Mouse (Mus musculus): Measurements from ENCODE around the gene Rbms3.

Gene Rbms3

DNA sequence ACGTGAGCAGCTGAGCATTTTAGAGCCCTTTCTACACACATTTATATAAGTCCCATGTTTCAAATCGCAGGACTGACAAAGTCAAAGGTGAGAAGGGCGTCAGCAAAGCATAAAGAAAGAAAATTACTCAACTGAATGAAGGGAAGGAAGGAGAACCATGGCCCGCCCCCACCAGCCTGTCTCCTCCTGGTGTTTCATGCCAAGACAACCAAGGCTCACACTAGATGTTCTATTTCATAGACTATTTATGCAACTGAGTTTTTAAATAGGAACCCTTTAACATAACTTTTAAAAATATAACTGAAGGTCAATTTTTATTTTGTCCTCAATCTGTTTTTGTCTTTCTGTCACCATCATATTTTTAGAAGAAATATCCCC is 989.4 kb downstream of the Rbms3 start:
- no peak for DNase-seq (ENCODE audit: low spot score in 2 of 2)

DNA sequence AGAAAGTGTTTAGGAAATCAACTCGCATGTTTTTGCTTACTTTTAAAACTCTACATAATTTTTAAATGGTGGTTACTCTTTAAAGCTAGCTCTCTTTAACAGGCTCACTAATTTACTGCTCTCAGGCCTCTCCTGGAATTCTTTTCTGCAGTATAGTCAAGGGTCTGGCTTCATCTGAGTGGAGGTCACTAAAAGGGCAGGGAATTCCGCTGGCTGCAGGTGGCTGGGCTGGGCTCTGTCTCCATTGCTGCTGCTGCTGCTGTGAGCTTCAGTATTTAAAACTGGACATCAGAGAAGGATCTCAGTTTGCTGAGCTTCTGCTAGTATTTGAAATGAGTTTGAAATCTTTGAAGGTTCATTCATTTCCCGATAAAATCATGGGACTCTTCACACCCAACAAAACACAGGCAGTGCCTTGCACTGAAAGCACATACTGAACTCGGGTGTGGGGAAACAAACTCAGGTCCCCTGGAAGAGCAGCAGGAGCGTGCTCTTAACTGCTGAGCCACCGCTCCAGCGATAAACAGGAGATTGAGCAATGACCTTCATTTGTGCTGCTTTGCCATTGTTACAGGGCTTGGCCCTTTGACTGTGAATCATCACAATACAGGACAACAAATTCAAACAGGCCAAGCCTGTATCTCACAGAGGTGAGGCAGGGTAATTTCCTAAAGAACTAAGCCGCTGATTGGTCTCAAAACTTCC is 990.0 kb downstream of the Rbms3 start:
- no peak for DNase-seq (ENCODE audit: low spot score in 2 of 2)

DNA sequence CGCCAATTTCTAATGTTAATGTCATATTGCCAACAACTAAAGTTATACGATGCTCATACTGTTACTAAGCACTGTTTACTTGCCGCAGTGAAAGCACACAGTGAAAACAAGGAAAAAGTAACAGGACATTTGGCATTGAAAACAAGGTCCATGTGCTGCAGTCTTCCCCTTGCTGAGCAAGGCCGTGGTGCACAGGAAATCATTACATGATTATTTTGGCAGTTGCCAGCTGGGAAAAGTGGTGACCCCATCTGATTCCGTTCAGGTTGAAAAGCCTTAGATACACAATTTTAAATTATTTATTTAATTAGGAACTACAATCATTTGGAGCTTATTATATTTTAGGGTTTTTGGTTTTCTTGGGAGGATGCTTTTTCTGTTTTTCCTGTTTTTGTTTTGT is 995.9 kb downstream of the Rbms3 start:
- no peak for DNase-seq (ENCODE audit: low spot score in 2 of 2)

DNA sequence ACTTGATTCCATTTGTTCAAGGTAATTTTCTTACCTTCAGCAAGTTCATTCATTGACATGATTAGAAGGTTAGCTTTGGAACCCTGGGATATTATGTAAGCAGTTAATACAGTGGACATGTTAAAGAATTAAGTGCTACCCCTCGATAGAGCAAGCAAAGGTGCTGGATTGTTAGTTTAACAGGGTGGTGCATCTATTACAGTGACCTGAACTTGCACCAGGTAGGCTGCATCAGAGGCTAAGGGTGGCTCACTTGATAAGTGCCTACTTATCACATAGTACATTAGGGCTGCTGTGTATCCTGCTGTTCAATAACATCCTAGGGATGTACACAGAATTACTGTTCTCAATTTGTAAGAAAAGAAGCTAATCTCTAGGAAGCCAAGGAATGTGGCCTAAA is 996.6 kb downstream of the Rbms3 start:
- no peak for DNase-seq (ENCODE audit: low spot score in 2 of 2)

DNA sequence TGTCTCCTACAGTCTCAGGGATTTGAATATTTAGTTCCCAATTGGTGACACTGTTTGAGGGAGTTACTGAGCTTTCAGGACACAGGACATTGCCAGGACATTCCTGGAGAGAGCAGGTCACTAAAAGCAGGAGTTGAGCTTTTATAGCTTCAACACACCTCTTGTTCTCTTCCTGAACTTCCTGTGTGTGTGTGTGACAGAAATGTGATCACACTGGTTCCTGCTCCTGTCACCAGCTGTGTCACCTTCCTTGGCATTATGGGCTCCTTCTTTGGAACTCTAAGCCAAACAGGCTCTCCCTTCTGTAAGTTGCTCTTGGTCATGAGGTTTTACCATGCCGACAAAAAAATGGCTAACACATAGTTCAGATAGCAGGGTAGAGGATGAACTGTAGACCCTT is 997.9 kb downstream of the Rbms3 start:
- no peak for DNase-seq (ENCODE audit: low spot score in 2 of 2)

DNA sequence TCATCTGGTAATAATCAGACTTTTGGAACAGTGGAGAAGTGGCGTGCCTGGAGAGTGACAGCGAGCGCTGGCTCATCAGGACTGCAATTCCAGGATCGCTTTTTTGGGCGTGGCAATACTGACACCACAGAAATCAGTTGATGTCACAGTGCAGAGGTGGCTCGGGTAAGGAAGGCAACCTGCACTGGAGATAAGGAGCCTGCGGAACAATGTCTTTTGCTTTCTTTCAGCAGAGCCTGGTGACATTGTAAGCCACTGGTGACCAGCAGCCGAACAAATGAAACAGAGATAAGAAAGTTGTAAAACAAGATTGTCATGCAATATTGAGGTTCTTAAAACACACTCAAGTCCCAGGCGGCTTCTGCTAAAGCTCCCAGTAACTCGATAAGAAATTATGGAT is 998.9 kb downstream of the Rbms3 start:
- DNase-seq (ENCODE audit: low spot score in 2 of 2): no peak

DNA sequence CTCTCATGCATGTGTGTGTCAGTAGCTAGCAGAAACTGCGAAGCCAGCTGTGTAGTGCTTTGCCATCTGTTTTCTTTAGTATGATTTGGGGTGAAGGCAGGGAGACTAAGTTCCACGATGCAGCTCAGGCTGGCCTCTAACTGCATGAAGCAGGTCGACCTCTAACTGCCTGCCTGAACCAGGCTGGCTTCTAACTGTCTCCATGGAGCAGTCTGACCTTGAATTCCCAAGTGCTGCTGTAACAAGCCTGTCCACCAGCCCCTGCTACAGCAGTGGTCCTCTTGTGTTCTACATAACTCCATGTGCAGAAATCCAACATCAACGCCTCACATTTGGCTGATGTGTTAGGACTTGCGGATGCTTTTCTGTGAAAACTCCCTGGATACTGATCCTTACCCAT is 1009.3 kb downstream of the Rbms3 start:
- DNase-seq (ENCODE audit: low spot score in 2 of 2): no peak

DNA sequence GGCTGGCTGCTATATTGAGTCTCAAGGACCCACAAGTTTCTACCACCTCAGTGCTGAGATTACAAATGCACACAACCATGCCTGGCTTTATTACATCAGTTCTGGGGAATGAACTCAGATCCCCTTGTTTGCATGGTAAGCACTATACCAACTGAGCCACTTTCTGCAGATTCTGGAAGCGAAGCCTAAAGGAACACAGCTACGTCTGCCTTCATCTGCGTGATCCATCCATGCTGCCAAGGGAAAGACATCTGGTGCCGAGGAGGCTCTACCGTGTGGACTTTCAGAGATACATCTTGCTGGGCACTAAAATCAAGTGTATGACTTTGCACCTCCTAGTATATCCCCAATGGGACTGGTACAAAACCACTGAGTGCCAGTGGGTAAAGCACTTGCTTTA is 1010.8 kb downstream of the Rbms3 start:
- DNase-seq (ENCODE audit: low spot score in 2 of 2): no peak

DNA sequence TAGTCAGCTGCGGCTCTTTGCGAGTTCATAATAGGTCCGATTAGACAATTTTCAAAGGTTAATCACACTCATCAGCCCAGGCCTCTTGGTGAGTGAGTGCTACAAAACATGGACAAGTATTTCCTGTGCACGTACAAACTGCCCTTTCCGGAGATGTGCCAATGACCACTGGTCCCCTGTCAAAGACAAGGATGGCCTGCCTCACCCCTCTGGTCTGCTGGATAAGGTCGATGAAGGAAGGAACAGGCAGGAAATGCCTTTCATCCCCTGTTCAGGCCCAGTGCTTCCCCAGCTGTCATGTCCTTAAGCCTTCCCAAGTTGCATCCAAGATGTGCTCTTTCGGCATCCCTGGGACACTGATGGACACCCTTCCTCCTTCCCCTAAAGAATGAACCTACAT is 1016.4 kb downstream of the Rbms3 start:
- no peak for DNase-seq (ENCODE audit: low spot score in 2 of 2)

DNA sequence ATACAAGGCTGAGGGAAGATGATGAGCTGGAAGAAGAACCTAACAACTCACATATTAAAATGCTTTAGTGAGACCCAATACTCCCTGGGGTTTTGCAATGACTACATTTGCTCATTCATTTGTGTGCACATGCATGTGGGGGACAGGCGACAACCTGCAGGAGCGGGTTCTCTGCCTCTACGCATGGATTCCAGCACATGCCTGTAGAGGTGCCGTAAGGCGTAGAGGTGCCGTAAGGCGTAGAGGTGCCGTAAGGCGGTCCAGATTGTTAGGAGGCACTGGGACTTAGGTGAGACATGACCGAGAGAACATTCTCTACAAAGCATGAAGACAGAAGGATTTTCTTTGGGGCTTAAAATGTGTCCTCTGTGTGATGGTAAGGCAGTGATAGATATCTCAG is 1033.7 kb downstream of the Rbms3 start:
- no peak for DNase-seq (ENCODE audit: low spot score in 2 of 2)

DNA sequence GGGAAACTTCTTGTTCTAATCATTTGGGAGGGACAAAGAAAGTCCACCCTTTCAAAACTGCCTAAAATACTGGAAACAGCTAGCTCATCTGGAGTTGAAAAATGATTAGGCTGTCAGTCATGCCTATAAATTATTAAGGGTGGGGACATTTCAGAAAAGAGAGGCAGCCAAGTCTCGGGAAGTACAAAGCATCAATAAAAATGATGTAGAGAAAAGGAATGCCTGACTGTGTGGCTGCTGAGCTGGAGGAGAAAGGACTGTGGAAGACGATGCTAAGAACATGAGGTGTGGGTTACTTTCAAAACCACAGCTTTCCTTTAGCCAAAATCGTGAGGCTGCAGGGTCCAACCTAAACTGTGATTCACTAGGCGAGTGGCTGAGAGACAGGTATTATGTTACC is 1037.2 kb downstream of the Rbms3 start:
- no peak for DNase-seq (ENCODE audit: low spot score in 2 of 2)

DNA sequence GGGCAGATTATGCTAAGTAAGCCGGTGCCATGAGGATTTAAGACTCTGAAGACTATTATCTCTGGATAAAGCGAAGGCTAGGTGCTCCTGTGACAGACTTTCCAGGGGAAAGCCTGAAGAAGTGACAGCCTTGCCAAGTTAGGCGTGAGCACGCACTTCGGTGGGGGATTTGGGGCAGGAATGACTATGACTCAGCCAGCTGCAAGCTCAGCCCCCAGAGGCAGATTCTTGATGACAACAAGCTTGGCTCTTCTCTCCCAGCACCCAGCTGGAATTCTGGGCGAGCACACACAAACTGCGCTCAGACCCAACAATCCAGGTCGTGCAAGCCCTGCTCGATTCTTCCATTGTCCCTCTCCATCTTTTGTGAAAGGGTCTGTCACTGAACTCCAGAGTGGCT is 1038.6 kb downstream of the Rbms3 start:
- DNase-seq (ENCODE audit: low spot score in 2 of 2): no peak

DNA sequence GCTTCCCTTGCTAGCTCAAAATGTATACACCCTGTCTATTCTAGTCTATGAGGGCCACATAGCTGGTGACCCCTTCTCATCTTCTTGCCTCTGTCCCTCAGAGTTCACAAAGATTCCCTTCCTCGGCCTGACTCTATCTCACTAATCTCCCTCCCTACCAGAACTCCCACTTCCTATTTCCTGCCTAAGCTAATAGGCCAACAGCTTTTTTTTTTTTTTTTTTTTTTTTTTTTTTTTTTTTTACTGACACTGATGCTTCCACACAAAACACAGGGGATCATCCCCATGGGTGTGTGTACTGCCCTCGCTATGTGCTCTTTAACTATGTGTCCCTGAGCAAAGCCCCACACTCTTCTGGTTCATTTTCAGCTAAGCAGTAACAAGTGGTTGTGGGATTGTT is 1060.0 kb downstream of the Rbms3 start:
- DNase-seq (ENCODE audit: low spot score in 2 of 2): no peak

DNA sequence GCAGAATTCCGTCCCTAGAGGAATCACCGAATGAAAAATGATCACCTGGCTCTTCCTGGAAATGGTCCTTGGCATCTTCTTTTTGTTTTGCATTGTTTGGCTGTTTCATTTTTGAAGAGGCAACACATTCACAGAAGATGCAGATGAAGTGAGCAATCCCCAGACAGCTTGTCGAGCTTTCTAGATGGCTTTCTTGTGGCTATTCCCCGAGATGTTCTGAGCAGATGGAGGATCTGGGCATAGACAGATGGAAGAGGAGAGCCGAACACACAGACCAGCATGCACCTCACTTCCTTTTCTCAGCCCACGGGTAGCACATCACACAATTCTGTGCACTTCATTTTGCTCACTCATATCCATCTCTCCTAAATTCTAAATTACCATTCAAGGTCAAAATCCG is 1063.0 kb downstream of the Rbms3 start:
- no peak for DNase-seq (ENCODE audit: low spot score in 2 of 2)

DNA sequence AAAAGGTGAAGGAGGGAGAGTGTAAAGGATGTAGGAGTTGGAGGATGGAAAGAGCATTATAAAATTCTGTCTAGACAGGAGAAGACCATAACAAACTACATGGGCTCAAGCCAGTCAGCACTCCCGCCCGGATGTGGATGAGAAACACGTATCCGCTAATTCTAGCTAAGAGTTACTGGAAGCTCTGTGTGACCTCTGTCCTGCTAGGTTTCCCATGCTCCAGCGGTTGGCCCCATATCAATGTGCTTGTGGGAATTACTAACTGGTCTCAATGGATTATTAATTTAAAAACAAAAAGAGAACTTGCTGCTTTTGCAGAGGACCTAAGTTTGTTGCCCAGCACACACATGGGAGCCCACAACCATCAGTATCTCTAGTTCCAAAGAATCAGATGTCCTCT is 1071.9 kb downstream of the Rbms3 start:
- no peak for DNase-seq (ENCODE audit: low spot score in 2 of 2)

DNA sequence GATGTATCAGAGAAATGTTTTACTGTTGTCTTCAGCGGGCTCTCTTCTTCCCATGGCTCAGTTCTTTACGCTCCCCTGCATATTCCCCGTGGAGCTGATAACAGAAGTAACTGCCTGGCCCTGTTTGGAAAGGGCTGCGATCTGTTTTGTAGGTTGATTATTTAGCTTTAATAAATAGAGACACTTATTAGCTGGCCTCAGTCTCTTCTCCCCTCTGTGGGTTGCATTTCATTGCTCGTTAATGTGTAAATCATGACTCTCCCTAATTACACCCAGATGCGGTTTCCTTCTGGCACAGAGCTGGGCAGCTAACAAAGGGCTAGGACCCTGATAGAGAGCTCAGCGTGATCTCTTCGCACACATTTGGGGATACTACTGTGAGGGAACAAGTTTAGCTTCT is 1073.1 kb downstream of the Rbms3 start:
- DNase-seq (ENCODE audit: low spot score in 2 of 2): no peak

DNA sequence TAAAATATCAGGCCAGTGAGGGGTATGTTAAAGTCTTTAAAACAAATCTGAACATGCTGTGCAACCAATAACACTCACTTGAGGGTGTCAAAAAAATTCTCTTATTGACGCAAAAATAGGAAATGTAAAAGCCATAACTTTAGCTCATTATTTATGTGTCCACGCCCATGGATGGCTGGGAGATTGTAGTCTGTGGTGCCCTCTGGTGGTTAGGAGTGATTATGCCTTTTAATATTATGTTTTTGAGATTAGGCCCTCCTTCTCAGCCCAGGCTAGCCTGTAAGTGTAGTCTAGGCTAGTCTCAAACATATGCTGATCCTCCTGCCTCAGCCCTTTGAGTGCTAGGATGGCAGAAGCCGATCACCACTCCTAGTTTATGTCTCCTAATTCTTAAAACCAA is 1076.5 kb downstream of the Rbms3 start:
- peak in 1 of 2 experiments; percentile 18 for DNase-seq (ENCODE audit: low spot score in 2 of 2)

DNA sequence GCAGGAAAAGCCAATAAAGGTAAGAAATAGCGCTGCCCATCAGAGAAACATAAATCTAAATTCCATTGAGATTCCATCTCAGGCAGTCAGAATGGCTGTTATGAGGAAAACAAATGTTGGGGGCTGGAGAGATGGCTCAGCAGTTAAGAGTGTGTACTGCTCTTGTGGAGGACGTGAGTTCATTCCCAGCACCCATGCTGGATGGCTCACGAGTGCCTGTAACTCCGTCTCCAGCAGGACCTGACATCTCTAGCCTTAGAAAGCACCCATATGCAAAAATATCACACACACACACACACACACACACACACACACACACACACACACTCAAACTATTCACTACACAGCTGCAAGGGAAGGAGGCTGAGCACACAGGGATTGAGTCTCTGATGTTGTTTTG is 1083.6 kb downstream of the Rbms3 start:
- DNase-seq (ENCODE audit: low spot score in 2 of 2): no peak

DNA sequence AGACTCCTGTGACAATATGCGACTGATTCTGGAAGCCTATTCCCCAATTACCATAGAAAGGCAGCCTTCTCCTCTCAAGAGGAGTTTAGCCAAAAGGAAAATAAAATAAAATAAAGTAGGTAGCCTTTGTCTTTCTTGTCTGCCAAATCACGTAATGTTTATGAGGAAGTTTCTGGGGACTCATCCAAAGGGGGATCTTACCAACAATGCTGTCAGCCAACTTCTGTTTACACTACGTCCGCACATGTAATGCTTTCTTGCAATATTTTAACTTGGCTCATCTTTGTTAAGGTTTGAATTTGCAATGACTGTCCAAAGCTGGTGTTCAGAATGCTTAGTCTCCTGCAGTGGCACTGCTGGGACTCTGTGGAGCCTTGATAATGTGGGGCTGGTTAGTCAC is 1086.9 kb downstream of the Rbms3 start:
- no peak for DNase-seq (ENCODE audit: low spot score in 2 of 2)

DNA sequence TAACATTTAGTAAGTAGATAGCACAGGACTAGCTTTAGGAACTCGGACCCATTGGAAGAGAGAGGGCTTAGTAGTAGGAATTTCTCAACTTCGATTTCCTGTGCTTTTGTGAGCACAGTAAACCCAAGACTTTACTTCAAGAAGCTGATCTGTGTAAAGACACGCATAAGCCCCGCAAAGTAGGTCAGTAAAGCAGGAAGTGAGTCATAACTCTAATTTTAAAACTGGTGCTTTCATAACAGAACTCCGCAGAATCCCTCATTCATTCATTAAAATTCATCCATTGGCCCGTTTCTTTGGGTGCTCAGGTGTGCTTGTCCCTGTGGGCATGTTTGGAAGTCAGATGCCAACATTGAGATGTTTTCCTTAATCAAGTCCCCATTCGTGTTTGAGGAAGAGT is 1087.7 kb downstream of the Rbms3 start:
- DNase-seq (ENCODE audit: low spot score in 2 of 2): no peak

DNA sequence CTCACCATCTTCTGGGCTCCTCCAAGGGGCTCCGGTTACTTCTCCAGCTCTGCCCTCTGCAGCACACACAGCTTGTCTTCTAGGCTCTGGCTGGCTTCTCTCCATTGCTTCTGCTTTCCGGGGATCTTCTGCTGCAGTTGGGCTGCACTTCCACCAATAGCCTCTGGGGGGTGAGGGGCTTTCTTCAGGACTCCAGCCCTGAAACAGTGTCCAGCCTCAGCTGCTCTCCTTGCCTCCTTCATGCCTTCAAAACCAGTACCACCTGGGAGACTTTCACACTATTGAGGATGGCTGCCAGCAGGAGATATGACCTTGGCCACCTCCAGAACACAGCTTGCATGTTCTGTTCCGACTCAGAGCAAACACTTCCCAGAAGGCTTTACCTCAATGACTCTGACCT is 1094.0 kb downstream of the Rbms3 start:
- DNase-seq (ENCODE audit: low spot score in 2 of 2): peak in 1 of 2 experiments; percentile 32

DNA sequence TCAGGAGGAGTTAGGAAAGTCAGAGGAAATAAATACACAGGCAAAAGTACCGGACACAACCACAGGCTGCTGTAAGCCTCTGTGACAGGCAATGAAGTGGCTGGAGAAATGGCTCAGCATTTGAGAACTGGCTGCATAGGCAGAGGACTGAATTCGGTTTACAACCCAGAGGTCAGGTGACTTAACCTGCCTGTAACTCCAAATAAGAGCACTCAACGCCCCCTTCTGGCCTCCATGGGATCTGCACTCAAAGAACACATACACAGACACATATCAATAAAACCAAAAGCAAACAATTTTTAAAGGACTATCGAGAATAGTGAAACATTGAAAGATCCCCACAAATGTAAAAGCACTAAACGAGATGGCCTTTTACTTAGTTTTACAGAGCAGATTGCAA is 1096.3 kb downstream of the Rbms3 start:
- no peak for DNase-seq (ENCODE audit: low spot score in 2 of 2)

DNA sequence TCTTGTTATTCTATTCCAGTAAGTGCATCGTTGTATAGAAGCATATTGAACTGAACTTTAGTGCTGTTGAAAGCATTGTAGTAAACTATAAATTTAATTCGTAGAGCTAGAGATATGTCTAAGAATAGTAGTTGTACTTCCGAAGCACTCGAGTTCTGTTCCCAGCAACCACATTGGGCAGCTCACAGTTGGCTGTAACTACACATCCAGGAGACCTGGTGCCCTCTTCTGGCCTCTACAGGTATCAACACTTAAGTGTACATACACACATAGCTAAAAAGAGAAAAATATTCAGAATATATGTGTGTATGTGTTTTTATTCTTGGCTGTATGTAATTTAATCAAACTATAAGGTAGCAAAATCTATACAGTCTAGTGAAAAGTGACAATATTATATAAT is 1098.6 kb downstream of the Rbms3 start:
- no peak for DNase-seq (ENCODE audit: low spot score in 2 of 2)

DNA sequence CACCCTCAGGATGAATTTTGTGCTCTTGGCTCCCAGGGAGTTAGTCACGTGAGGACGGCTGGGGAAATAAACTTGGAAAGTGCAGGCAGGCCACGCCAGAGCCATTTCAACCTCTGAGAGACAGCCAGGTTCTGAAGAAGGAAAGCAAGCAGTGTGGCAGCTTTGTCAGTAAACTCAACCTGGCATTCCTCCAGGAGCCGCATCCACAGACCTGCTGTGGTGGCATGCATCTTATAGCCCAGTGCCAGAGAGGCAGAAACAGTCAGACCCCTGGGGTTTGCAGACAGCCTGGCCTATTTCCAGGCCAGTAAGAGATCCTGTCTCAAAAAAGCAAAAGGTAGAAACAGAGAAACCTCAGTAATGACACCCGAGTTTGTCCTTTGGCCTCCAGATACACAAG is 1105.3 kb downstream of the Rbms3 start:
- DNase-seq (ENCODE audit: low spot score in 2 of 2): no peak

Measured in spleen, postnatal 10 days (tissue).